Mouse (Mus musculus) forebrain, embryonic 15.5 days (tissue): ENCODE measurements around the gene Lrrfip1. TPM values are rescaled to one million over a fixed set of nuclear protein-coding genes. Genes with fewer than 3 reads are reported as not detected.

Experiments used
- ATAC-seq: fragments of 200-750 bp; cut with Nextera tagmentation; replicated peaks from 2 replicates; pipeline ENCODE4 v1.8.0; 2017; ENCODE audit warnings: mild to moderate bottlenecking, moderate TSS enrichment, moderate library complexity
- H3K27ac ChIP-seq: fragments of 300-500 bp; sonication (generic); replicated peaks from 2 replicates; pipeline ENCODE4 v1.5.1; 2015; ENCODE audit warnings: mild to moderate bottlenecking, inconsistent platforms
- H3K27me3 ChIP-seq: fragments of 300-500 bp; sonication (generic); 2 replicates; pipeline ENCODE4 v1.6.1; 2015; ENCODE audit warnings: inconsistent platforms
- H3K36me3 ChIP-seq: fragments of 300-500 bp; sonication (generic); 2 replicates; pipeline ENCODE4 v1.6.1; 2015; ENCODE audit warnings: mild to moderate bottlenecking, inconsistent platforms
- H3K4me1 ChIP-seq: fragments of 300-500 bp; sonication (generic); 2 replicates; pipeline ENCODE4 v1.6.1; 2015; ENCODE audit warnings: inconsistent platforms
- H3K4me2 ChIP-seq: fragments of 300-500 bp; sonication (generic); replicated peaks from 2 replicates; pipeline ENCODE4 v1.6.1; 2015; ENCODE audit warnings: mild to moderate bottlenecking, inconsistent platforms
- H3K4me3 ChIP-seq: fragments of 300-500 bp; sonication (generic); 2 replicates; pipeline ENCODE4 v1.5.1; 2015; ENCODE audit warnings: mild to moderate bottlenecking, inconsistent platforms
- H3K9ac ChIP-seq: fragments of 300-500 bp; sonication (generic); replicated peaks from 2 replicates; pipeline ENCODE4 v1.6.1; 2015; ENCODE audit warnings: mild to moderate bottlenecking, inconsistent platforms
- H3K9me3 ChIP-seq: fragments of 300-500 bp; sonication (generic); 2 replicates; pipeline ENCODE4 v1.6.1; 2016; ENCODE audit warnings: inconsistent platforms
- WGBS: fragments of 180-500 bp; shearing (Covaris S2); methylation state at CpG from one replicate; pipeline ENCODE4 v1.1.7; 2015; ENCODE audit warnings: mixed read lengths; 5-methylcytosine and 5-hydroxymethylcytosine counted together
- polyA plus RNA-seq: library from polyadenylated mRNA; unstranded; fragments of >200 nt; fragmentation: Nextera tagmentation; extraction: Ambion mirVana; gene quantifications from 2 replicates; pipeline ENCODE4 v1.2.1, GENCODE M21; 2015

The Lrrfip1 gene
- polyA plus RNA-seq, 1 experiment from 2014 or later = 38.3 TPM

DNA sequence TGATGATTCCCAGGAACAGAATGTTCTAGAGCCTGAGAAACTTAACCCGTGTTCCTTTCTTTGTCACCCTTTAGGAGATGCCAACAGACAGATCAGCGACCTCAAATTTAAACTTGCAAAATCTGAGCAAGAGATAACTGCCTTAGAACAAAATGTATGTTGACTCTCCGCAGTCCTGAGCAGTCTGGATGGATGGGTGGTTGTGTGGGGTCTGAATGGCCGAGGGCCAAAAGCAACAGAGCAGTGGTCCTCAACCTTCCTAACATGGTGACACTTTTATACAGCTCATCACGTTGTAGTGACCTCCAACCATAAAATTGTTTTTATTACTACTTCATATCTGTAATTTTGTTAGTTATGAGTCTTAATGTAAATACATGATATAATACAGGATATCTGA lies 124.5 kb downstream of the Lrrfip1 start:
- no peak overlapping the region for H3K4me3 ChIP-seq
- 92% methylated on average over 5 of the region's 5 CpGs for WGBS
- H3K27ac ChIP-seq = no peak overlapping the region
- no peaks in the 10 kb centered on the region for H3K9me3 ChIP-seq
- no peak overlapping the region for H3K9ac ChIP-seq
- H3K27me3 ChIP-seq = no peaks in the 10 kb centered on the region
- H3K4me2 ChIP-seq = no peak overlapping the region
- ATAC-seq = no peak
- H3K36me3 ChIP-seq = peaks cover 13% of the 10 kb centered on the region; the same call in 1 of the 2 replicates
- H3K4me1 ChIP-seq = no peaks in the 10 kb centered on the region

DNA sequence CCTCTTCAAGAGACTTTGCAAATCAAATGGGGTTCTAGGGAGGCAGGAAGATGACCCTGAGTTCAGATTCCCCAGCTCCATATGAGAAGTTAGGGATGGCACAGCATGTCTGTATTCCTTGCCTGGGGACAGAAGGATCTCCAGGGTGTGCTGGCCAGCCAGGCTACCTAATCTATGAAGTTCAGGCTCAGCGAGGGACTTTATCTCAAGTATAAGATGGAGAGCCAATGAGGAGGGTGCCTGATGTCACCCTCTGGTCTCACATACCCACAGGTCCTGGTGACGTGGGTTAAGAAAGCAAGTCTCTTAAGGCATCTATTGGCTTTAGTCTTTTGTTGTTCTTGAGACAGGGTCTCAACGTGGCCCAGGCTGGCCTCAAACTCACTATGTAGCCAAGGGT lies 124.9 kb downstream of the Lrrfip1 start:
- WGBS = 90% methylated on average over 3 of the region's 3 CpGs
- H3K36me3 ChIP-seq = peaks cover 14% of the 10 kb centered on the region; the same call in 1 of the 2 replicates

DNA sequence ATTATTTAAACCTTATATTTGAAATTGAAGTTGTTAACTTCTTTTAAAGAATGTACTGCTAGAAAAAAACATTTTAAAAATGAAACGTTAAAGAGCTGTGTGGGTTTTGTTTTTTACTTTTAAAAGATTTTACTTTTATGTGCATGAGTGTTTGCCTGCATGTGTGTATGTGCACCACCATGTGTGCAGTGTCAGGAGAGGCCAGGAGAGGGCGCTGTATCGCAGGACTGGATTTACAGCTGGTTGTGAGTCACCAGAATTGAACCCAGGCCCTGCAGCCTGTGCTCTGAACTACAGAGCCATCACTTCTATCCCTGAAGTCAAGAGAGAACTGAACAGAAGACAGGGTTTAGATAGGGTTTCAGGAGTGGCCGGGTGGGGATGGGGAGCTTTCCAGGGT lies 130.3 kb downstream of the Lrrfip1 start:
- Histone ChIP-seq H3K9ac (no peak overlapping the region), H3K27ac (no peak overlapping the region), H3K4me3 (no peak overlapping the region), H3K27me3 (no peaks in the 10 kb centered on the region), H3K4me1 (no peaks in the 10 kb centered on the region), H3K9me3 (no peaks in the 10 kb centered on the region), H3K36me3 (peaks cover 12% of the 10 kb centered on the region; the same call in 1 of the 2 replicates), H3K4me2 (no peak overlapping the region)
- 94% methylated on average over 4 of the region's 4 CpGs for WGBS
- ATAC-seq = no peak

More for the DNA sequence above, 124.9 kb downstream of the Lrrfip1 start:
- H3K4me2 ChIP-seq = no peak overlapping the region
- H3K27ac ChIP-seq = no peak overlapping the region
- H3K4me3 ChIP-seq = no peak overlapping the region
- H3K27me3 ChIP-seq = no peaks in the 10 kb centered on the region
- no peak overlapping the region for H3K9ac ChIP-seq
- no peaks in the 10 kb centered on the region for H3K4me1 ChIP-seq
- H3K9me3 ChIP-seq = no peaks in the 10 kb centered on the region
- ATAC-seq = no peak

DNA sequence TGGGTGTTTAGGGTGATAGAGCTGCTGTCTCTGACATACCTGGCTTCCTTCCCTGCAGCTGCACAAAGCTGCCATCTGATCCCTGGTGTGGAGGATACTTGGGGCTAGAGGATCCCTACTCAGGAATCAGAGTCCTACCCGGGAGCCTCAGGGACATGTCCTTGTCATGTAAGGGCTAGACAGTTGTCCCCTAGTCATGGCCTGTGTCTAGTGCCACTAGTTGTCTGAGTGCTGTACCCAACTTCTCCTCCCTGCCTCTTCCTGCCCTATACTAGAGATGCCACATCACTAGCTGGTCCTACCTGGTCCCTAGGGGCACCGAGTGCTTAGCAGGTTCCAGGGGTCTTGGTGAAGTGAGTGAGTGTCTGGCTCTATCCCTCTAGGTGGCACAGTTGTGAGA lies 138.5 kb downstream of the Lrrfip1 start:
- Histone ChIP-seq H3K27ac (no peak overlapping the region), H3K36me3 (no peaks in the 10 kb centered on the region), H3K9me3 (no peaks in the 10 kb centered on the region), H3K4me2 (no peak overlapping the region), H3K9ac (no peak overlapping the region), H3K27me3 (no peaks in the 10 kb centered on the region), H3K4me3 (no peak overlapping the region), H3K4me1 (no peaks in the 10 kb centered on the region)
- WGBS = 80% methylated on average over 2 of the region's 2 CpGs
- no peak for ATAC-seq

DNA sequence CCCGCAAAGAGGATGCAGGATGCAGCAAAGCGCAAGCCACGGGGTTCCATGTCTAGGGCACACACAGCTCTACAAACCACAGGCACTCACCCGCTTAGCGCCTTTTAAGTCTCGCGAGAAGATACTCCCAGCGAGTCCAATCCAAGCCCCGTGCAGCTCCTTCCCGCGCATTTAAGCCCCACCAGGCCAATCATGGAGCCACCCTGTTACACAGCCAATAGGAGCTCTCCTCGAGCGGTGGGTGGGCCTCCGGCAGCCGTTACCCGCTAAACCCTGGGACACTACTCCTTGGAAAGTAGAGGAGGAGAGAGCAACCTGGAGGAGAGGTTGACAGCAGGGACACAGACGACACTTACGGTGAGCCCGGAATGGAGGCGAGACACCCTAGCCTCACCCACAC lies 146.3 kb downstream of the Lrrfip1 start, which contains the start of gene Rbm44:
Gene Rbm44, plus strand, starts transcription at position 277 of the 400 bp plus-strand sequence.
- Histone ChIP-seq H3K4me3 (no peak within 1 kb of the TSS), H3K9ac (no peak within 1 kb of the TSS), H3K4me1 (no peaks in the 10 kb centered on the region), H3K4me2 (no peak within 1 kb of the TSS), H3K27me3 (no peaks in the 10 kb centered on the region), H3K27ac (no peak within 1 kb of the TSS), H3K36me3 (no peaks in the 10 kb centered on the region), H3K9me3 (no peaks in the 10 kb centered on the region)
- ATAC-seq = no peak
- whole genome bisulfite sequencing = 82% methylated on average over 20 of the region's 20 CpGs

DNA sequence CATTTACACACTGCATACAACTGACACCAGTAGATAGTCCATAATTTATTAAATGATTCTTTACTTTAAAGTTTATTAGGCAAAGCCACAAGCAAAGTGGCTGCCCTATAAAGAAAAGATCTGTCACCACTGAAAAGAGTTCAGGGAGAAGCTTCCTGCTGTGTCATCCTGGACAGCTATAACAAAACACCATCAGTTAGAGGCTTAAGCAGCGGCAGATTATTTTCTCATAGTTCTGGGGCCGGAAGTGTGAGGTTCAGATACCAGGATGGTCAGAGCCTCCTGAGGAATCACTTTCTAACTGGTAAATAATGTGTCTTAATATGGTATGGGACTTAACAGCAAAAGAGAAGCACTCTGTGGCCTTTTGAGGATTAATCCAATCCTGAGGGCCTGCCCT lies 153.0 kb downstream of the Lrrfip1 start:
- Histone ChIP-seq H3K9me3 (no peaks in the 10 kb centered on the region), H3K4me3 (no peak overlapping the region), H3K9ac (no peak overlapping the region), H3K27me3 (no peaks in the 10 kb centered on the region), H3K27ac (no peak overlapping the region), H3K36me3 (no peaks in the 10 kb centered on the region), H3K4me1 (no peaks in the 10 kb centered on the region), H3K4me2 (no peak overlapping the region)
- WGBS = 59% methylated on average over 2 of the region's 2 CpGs
- ATAC-seq = no peak

DNA sequence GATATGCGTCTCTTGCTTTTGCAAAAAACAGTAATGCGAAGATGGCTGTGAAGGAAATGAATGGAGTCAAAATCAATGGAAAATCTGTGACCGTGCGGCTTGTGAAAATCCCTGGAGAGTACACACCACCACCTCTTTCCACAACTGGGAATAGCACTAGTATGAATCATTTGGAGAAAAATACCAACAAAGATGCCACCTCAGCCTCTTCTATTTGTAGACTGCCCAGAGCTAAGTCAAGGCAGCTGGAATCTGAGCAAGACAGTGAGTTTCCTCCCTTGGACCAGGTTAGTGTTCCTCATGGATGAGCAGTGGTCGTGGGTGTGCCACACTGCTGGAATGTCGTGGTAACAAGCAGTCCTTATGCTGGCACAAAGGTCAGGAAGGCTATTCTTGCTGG lies 168.3 kb downstream of the Lrrfip1 start:
- ATAC-seq = no peak
- Histone ChIP-seq H3K36me3 (no peaks in the 10 kb centered on the region), H3K27me3 (no peaks in the 10 kb centered on the region), H3K4me3 (no peak overlapping the region), H3K9ac (no peak overlapping the region), H3K4me2 (no peak overlapping the region), H3K27ac (no peak overlapping the region), H3K9me3 (no peaks in the 10 kb centered on the region), H3K4me1 (no peaks in the 10 kb centered on the region)
- WGBS = 85% methylated on average over 6 of the region's 6 CpGs

DNA sequence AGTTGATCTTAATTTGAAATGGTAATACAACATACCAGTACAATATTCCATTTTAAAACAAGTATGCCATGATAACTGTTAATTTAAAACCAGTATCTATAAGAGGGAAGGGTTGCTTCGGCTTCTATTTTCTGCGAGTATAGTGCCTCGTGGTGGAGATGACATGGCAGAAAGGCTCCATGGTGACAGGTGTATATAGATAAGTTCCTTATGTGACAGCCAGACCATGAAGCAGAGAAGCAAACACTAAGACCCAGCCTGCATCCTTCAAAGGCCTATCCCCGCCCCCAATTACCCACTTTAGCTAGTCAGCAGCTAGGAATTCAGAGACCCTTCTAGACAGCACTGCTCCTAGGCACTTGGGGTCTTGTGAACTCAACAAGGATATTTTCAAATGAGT lies 170.6 kb downstream of the Lrrfip1 start:
- 86% methylated on average over 4 of the region's 4 CpGs for WGBS
- Histone ChIP-seq H3K36me3 (no peaks in the 10 kb centered on the region), H3K4me1 (no peaks in the 10 kb centered on the region), H3K4me2 (no peak overlapping the region), H3K9me3 (no peaks in the 10 kb centered on the region), H3K4me3 (no peak overlapping the region), H3K9ac (no peak overlapping the region), H3K27ac (no peak overlapping the region), H3K27me3 (no peaks in the 10 kb centered on the region)
- ATAC-seq = no peak

DNA sequence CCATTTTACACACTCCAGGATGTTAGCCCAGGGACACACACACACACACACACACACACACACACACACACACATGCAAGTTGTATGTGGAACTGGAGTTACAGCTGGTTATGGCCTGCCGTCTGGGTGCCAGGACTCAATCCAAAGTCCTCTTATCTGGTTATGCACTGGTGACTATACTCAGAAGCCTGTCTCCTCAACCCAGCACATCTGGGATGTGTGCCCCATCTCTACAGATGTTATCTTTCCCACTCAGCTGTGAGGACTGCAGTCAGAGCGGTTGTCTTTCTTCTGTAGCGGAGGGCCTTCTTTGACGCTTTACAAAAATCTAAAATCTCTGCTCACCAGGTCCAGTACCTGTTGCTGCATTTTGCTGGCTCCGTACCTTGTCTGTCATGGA lies 176.3 kb downstream of the Lrrfip1 start:
- H3K36me3 ChIP-seq = no peaks in the 10 kb centered on the region
- H3K27me3 ChIP-seq = peaks cover 7% of the 10 kb centered on the region; the same call in 1 of the 2 replicates
- H3K9ac ChIP-seq = no peak overlapping the region
- no peak overlapping the region for H3K4me3 ChIP-seq
- no peak overlapping the region for H3K27ac ChIP-seq
- H3K4me1 ChIP-seq = peaks cover 3% of the 10 kb centered on the region
- no peaks in the 10 kb centered on the region for H3K9me3 ChIP-seq
- no peak overlapping the region for H3K4me2 ChIP-seq
- no peak for ATAC-seq
- WGBS = 97% methylated on average over 5 of the region's 5 CpGs

GRCm38 (mm10) chr1:91176026-91176425 lies 177.5 kb downstream of the Lrrfip1 start:
- peaks cover 18% of the 10 kb centered on the region for H3K27me3 ChIP-seq
- no peak for ATAC-seq
- no peaks in the 10 kb centered on the region for H3K9me3 ChIP-seq
- 77% methylated on average over 3 of the region's 3 CpGs for WGBS
- no peaks in the 10 kb centered on the region for H3K36me3 ChIP-seq
- no peak overlapping the region for H3K27ac ChIP-seq
- H3K4me3 ChIP-seq = no peak overlapping the region
- peaks cover 10% of the 10 kb centered on the region for H3K4me1 ChIP-seq
- no peak overlapping the region for H3K9ac ChIP-seq
- no peak overlapping the region for H3K4me2 ChIP-seq

DNA sequence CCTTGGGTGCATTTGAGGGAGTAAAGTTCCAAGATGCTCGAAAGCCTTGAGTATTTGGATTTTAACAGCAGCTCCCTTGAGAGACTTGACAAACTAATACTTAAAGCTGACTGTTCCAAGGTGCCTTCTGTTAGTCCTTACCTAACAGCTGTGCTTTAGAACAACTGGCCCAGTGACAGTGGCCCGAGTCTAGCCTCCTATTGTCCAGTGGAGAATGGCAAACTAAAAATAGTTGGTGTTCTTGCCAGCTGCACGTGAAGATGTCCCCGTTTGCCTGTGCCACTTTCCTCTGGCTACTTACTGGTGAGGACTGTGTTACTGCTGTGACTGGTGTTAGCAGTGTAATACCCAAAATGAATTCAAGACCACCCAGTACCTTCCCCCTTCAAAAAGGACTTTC lies 178.3 kb downstream of the Lrrfip1 start:
- 76% methylated on average over 4 of the region's 4 CpGs for WGBS
- no peak overlapping the region for H3K27ac ChIP-seq
- H3K4me3 ChIP-seq = no peak overlapping the region
- H3K36me3 ChIP-seq = no peaks in the 10 kb centered on the region
- no peak for ATAC-seq
- peaks cover 10% of the 10 kb centered on the region for H3K4me1 ChIP-seq
- H3K27me3 ChIP-seq = peaks cover 21% of the 10 kb centered on the region
- no peak overlapping the region for H3K9ac ChIP-seq
- H3K9me3 ChIP-seq = no peaks in the 10 kb centered on the region
- no peak overlapping the region for H3K4me2 ChIP-seq
